Comparison of ENCODE assay signal across 7 mouse cellular contexts in the genomic region with DNA sequence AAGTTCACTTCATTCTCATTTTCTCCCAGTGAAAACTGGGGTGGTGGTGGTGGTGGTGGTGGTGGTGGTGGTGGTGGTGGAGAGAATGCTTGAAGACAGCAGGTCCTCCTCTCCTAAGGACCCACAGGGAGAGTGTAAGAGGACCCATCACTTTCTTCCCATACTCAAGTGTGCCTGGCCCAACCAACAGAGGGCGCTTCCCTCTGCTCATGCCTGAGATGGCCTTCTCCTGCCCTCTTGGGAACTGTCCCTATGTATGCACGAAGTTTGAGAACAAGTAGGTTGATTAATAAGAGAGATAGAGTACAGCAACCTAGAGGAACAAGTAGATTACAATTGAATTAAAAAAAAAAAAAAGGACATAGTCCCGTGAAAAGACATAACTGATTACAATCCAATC.
DNase-seq lines count a peak whose midpoint lies in the region; ATAC-seq and TF ChIP-seq lines count a peak whose summit lies in the region.

No protein-coding gene starts in this region.

- peak; percentile 57 for TF ChIP-seq RAD21 in CH12.LX (IDR thresholded peaks at IDR 0.05; ENCODE audit: low read depth, low read length)

- H3K4me1 ChIP-seq in kidney, adult 2 months (ENCODE audit: control insufficient read depth, insufficient read depth, low read length): no peaks in the 10 kb centered on the region
- no peaks in the 10 kb centered on the region for H3K4me1 ChIP-seq in kidney, embryonic 16.5 days (ENCODE audit: insufficient read depth, low read length)
- H3K4me1 ChIP-seq in CH12.LX (ENCODE audit: control insufficient read depth in 1 of 2, insufficient read depth in 2 of 2): peaks cover 0 to 3% of the 10 kb centered on the region in 2 experiments; a peak in 1 of 4 replicates
- H3K4me1 ChIP-seq in embryonic fibroblast, embryonic 13.5 days (ENCODE audit: control insufficient read depth, insufficient read depth, low read length): no peaks in the 10 kb centered on the region

- TF ChIP-seq CTCF in kidney, adult 2 months (conservative IDR thresholded peaks at IDR 0.05; ENCODE audit: insufficient read depth, insufficient read length, low read depth, low read length): peak; percentile 59
- TF ChIP-seq CTCF in CH12.LX (conservative IDR thresholded peaks at IDR 0.05 in 1 of 2, IDR thresholded peaks at IDR 0.05 in 1 of 2; ENCODE audit: low read depth in 2 of 2, low read length in 2 of 2): peak; percentile 39 to 77; a peak in 3 of 4 replicates
- peak; percentile 57; the same call in 1 of the 2 replicates for TF ChIP-seq CTCF in embryonic fibroblast, embryonic 13.5 days (IDR thresholded peaks at IDR 0.05; ENCODE audit: borderline replicate concordance, insufficient read depth, low read length)

- TF ChIP-seq POLR2A in kidney, adult 2 months (IDR thresholded peaks at IDR 0.05; ENCODE audit: low read depth, low read length): no peak
- no peak for TF ChIP-seq POLR2A in CH12.LX (IDR thresholded peaks at IDR 0.05; ENCODE audit: low read depth, low read length)
- no peak for TF ChIP-seq POLR2A in embryonic fibroblast, embryonic 13.5 days (IDR thresholded peaks at IDR 0.05; ENCODE audit: low read depth, low read length)

- TF ChIP-seq EP300 in CH12.LX (IDR thresholded peaks at IDR 0.05; ENCODE audit: low read length): no peak

- no peak overlapping the region for H3K27ac ChIP-seq in kidney, adult 2 months (ENCODE audit: insufficient read depth, low read depth, low read length)
- no peak overlapping the region for H3K27ac ChIP-seq in kidney, embryonic 16.5 days (ENCODE audit: low read length)
- no peak overlapping the region for H3K27ac ChIP-seq in CH12.LX (ENCODE audit: insufficient read depth, low read depth)
- no peak overlapping the region for H3K27ac ChIP-seq in embryonic fibroblast, embryonic 13.5 days (ENCODE audit: insufficient read depth, low read length)

- no peaks in the 10 kb centered on the region for H3K79me2 ChIP-seq in CH12.LX (replicated peaks; ENCODE audit: control insufficient read depth, extremely low read depth, insufficient read depth, poor library complexity, severe bottlenecking)

- no peak overlapping the region for H3K9ac ChIP-seq in kidney, embryonic 16.5 days (replicated peaks; ENCODE audit: low read length)
- H3K9ac ChIP-seq in CH12.LX (ENCODE audit: insufficient read depth, low read depth): no peak overlapping the region

- H3K4me3 ChIP-seq in kidney, adult 2 months (ENCODE audit: insufficient read depth, low read depth, low read length): no peak overlapping the region
- no peak overlapping the region for H3K4me3 ChIP-seq in kidney, embryonic 16.5 days (ENCODE audit: low read length)
- no peak overlapping the region for H3K4me3 ChIP-seq in CH12.LX (replicated peaks in 1 of 3; ENCODE audit: low read depth in 2 of 3, low read length in 2 of 3, poor library complexity in 1 of 3)
- no peak overlapping the region for H3K4me3 ChIP-seq in embryonic fibroblast, embryonic 13.5 days (ENCODE audit: insufficient read depth, low read length)

- H3K9me3 ChIP-seq in kidney, embryonic 16.5 days (ENCODE audit: low read length): no peaks in the 10 kb centered on the region
- H3K9me3 ChIP-seq in CH12.LX (replicated peaks; ENCODE audit: low read length): no peaks in the 10 kb centered on the region

- no peak for ATAC-seq in kidney, embryonic 16.5 days (ENCODE audit: low FRiP score, low TSS enrichment)

- in situ Hi-C loops in CH12.LX (cut with MboI; ENCODE audit: low pct_ligation_motif_present, low pct_unique_long_range_greater_than_20kb, low sequenced_read_pairs): no loop called here

- H3K4me2 ChIP-seq in kidney, embryonic 16.5 days (replicated peaks; ENCODE audit: low read depth, low read length): no peak overlapping the region
- no peak overlapping the region for H3K4me2 ChIP-seq in CH12.LX (ENCODE audit: insufficient read depth, low read depth, poor library complexity, severe bottlenecking)

- DNase-seq in kidney, adult 2 months: peak; percentile 14
- peak; percentile 39 for DNase-seq in CH12.LX (ENCODE audit: extremely low read depth)
- peak; percentile 15 for DNase-seq in R1 (ENCODE audit: low read depth, low spot score)
- DNase-seq in splenic B cell, adult 2 months (ENCODE audit: low read depth, low spot score): peak; percentile 6
- no peak for DNase-seq in right cerebral cortex, adult 18-20 months

- H3K36me3 ChIP-seq in kidney, adult 2 months (ENCODE audit: control insufficient read depth, insufficient read depth, low read length): no peaks in the 10 kb centered on the region
- H3K36me3 ChIP-seq in kidney, embryonic 16.5 days (ENCODE audit: insufficient read depth, low read length): no peaks in the 10 kb centered on the region
- H3K36me3 ChIP-seq in CH12.LX (replicated peaks in 1 of 2; ENCODE audit: control insufficient read depth in 1 of 2, insufficient read depth in 1 of 2, low read length in 1 of 2): no peaks in the 10 kb centered on the region
- no peaks in the 10 kb centered on the region for H3K36me3 ChIP-seq in splenic B cell, adult 2 months (ENCODE audit: control insufficient read depth, insufficient read depth, low read length, poor library complexity, severe bottlenecking)

- 41% methylated on average over 3 of the region's 3 CpGs for WGBS in kidney, adult 2 months
- 52% methylated on average over 3 of the region's 3 CpGs for WGBS in kidney, embryonic 16.5 days

- H3K27me3 ChIP-seq in kidney, adult 2 months (replicated peaks; ENCODE audit: control insufficient read depth, insufficient read depth, low read length): no peaks in the 10 kb centered on the region
- H3K27me3 ChIP-seq in kidney, embryonic 16.5 days (ENCODE audit: insufficient read depth, low read length): no peaks in the 10 kb centered on the region
- no peaks in the 10 kb centered on the region for H3K27me3 ChIP-seq in CH12.LX (replicated peaks)
- H3K27me3 ChIP-seq in splenic B cell, adult 2 months (ENCODE audit: control insufficient read depth, insufficient read depth, low read length, poor library complexity, severe bottlenecking): no peaks in the 10 kb centered on the region

- dilution Hi-C loops in CH12.LX (cut with MboI; ENCODE audit: extremely low pct_ligation_motif_present, extremely low pct_unique_long_range_greater_than_20kb, low sequenced_read_pairs): no loop called here

TF ChIP-seq in CH12.LX, 34 proteins besides CTCF, POLR2A, EP300 and RAD21:
- TF ChIP-seq SMC3 (IDR thresholded peaks at IDR 0.05; ENCODE audit: low read depth, low read length): peak; percentile 73
- TF ChIP-seq USF1 (IDR thresholded peaks at IDR 0.05; ENCODE audit: low read depth, low read length): no peak
